Mouse (Mus musculus) heart, adult 18-20 months (tissue): Measurements from ENCODE around the gene Ino80d. TPM values are rescaled to one million over a fixed set of nuclear protein-coding genes. Genes with fewer than 3 reads are reported as not detected.

Source experiments
- DNase-seq, 2 experiments: peaks; one replicate each; pipeline ENCODE4 v3.0.0; 2021 to 2022; ENCODE audit warnings: mixed read lengths in 1 of 2
- total RNA-seq, 2 experiments: library from RNA; stranded (reverse); gene quantifications; 2 replicates each; pipeline ENCODE4 v1.2.3; 2021

Ino80d gene
- total RNA-seq, 2 experiments from 2014 or later: 16.4 to 17.6 TPM

DNA sequence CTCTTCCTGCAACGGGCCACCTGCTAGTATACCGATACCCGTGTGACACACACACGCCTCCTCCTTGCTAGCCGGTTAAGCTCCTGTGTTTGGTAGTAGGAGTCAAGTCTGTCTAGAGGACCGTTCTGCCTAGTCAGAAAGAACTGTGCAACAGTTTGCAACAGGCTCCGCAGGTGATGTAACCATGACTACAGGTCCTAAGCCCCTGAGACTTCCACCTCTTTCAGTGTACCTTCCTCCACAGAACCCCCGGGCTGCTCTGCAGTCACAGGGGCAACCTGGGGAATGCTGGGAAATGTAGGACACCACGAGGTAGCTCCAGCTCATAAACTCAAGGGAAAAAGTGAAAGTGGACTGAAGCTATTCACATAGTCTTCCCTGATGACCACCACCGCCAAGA lies 123.4 kb downstream of the Ino80d start:
- DNase-seq: no peak

- no peak for DNase-seq
Observed at GRCm38 (mm10) chr1:62987561-62987960, 126.9 kb downstream of the Ino80d start.

GRCm38 (mm10) chr1:62986267-62986666 lies 128.2 kb downstream of the Ino80d start:
- DNase-seq: peak; percentile 7 to 75

DNA sequence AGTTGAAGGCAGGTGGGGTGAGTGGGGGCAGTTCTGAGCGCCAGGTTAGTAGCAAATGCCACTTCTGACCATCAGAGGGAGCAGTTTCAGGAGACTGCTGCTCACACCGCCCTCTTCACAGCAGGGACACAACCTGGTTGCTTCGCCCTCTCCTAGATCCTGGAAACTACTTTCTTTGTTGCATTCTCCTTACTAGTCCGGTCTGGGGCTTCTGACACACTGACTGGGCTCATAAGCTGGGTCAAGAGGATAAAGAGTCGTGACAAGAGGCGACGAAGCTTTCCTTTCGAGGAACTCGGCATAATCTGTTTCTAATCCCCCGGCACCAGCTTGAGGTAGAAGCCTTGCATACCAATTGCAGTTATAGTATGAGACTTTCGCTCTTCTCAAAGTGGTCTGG lies 129.9 kb downstream of the Ino80d start:
- DNase-seq: peak; percentile 29 to 76

DNA sequence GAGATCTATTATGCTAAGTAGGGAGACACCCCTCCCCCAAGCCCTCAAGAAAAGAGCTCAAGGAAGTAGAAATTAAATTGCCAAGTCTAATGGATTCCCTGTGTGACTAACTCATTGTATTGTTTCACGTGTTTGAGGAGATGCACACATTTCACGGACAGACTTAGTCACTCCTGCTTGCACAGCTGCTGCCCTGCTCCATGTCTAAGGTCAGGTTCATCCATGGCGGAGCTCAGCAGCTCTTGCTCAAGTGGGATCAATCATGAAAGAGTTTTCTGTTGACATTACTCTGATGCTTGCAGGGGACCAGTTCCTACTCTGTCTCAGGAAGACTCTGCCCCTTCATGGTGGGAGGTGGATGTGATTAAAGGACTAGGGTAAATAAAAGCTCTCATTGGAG lies 137.7 kb downstream of the Ino80d start:
- no peak for DNase-seq

DNA sequence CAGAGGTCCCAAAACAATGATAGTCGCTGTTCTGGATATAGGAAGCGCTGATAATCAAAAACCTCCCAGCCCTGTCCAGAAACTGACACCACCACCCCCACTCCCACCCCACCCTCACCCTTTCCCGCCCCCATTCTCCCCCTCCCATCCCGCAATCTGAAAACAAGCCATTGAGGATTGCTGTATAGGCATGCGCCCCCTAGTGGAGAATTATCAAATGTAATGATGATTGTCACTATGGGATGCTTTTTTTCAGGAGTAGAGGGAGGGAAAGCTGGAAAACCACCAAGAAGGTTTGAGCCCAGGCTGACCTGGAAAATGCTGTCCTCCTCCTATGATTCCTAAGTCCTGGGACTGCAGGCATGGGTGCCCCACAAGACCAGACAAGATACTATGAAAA lies 147.6 kb downstream of the Ino80d start:
- DNase-seq: peak; percentile 11 to 63

DNA sequence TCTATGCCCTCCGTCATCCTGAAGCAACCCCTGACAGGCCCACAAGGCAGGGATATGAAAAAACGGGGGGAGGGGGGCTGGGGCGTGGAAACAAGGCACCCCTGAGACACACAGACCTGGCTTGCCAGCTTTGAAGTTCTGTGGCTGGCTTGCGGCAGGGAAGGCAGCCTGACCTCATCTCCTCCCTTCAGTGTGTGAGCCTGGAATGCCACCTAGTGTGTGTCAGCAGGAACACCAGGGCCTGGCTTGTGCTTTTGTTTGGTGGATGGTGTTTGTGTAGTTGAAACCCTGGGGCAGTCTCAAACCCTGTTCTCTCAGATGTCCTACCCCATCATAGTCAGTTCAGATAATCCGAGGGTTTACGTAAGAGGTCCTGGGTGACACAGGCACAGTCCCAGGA lies 150.2 kb downstream of the Ino80d start:
- peak; percentile 41 to 54 for DNase-seq

DNA sequence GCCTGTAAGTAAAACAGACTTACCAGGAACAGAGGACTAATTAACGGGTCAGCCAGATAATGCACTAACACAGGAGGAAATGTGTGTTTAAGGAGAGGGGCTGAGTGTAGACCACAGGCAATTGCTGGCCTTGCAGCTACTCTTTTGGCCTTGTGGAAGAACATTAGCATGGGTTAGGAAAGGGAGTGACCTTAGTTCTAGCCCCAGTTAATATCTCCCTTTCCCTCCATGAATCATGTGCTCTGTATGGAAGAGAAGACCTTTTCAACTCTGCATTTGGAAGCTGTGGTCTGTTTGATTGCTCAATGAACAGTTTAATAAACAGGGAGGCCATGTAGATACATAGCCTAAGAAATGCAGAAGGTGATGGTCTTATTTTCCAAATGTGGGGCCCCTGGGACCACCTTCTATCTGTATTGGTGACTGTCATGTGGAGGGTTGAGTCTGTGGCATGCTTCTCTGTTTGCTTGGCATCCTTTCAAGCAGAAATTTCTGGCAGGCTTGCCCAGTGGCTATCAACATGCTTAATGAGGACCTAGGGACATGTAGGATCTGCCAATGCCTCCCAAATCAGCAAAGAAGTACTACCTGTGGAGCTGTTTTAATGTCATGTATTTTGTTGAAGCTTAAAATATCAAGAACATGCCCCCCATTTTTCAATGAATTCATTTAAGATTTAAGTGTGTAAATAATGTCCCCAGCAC lies 157.4 kb downstream of the Ino80d start:
- DNase-seq: peak in 1 of 2 experiments; percentile 3

- no peak for DNase-seq
Observed at GRCm38 (mm10) chr1:62956526-62956925, 157.9 kb downstream of the Ino80d start.

DNA sequence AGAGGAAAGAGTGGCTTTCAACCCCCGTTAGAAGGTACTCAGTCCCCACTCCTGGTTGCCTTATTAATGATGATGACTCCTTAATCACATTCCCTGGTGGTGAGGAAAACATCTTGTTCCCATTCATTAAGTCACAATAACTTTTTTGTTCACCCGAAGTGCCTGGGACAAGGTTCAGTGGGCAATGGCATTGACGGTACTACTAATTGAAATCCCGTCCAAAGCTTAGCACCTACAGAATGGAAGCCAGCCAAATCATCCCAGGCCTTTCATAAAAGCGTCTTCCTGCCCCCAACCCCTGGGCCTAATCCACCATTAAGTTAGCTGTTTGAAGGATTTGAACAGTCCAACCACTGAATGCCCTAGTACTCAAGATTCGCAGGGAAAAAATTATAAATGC lies 159.1 kb downstream of the Ino80d start:
- DNase-seq: no peak

DNA sequence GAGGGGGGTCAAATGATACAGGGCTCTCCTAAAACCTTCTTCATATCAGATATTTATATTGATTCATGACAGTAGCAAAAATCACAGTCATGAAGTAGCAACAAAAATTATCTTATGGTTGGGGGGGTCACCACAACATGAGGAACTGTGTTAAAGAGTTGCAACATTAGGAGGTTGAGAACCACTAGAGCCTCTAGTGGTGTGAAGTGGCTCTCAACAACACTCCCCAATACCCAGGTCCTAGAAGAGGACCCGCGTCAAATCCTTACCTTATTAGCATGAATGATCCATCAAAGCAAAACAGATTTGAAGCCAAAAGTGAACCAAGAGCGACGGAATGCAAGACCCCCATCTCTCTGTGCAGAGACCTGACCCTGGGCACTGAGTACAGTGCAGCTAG lies 161.4 kb downstream of the Ino80d start:
- no peak for DNase-seq

DNA sequence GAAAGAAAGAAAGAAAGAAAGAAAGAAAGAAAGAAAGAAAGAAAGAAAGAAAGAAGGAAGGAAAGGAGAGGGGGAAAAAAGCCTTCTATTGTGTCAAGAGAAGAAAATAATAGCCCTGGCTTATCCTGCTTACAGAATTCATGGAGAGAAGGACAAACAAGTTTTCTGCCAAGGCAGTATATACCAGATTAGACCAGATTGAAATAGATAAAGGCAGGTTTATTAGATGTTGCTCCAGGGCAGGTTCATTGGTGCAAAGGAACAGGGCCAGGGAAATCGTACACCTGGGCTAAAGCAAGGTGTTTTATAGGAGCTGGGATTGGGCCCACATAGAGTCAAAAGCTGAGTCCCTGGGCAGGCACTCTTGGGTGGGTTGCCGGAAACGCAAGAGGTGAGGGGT lies 162.1 kb downstream of the Ino80d start:
- no peak for DNase-seq

GRCm38 (mm10) chr1:62951067-62951809 lies 163.2 kb downstream of the Ino80d start:
- peak; percentile 65 for DNase-seq

DNA sequence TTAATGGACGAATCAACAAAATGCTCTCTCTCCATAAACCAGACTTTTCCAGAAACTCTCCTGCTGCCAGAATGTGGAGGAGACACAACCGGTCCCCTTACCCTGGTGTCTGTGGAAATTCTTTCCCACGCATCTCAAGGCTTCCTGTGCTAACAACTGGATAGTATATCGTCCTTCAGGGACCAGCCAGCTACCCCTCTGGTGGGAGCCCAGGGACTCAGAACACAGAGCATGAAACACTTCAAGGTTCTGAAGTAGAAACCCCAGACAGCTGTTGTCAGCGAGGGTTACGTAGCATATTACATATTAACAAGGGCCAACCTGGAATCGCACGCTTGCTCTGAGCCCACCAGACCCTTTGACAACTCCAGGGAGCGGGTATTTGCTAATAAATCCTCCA lies 163.9 kb downstream of the Ino80d start:
- no peak for DNase-seq

DNA sequence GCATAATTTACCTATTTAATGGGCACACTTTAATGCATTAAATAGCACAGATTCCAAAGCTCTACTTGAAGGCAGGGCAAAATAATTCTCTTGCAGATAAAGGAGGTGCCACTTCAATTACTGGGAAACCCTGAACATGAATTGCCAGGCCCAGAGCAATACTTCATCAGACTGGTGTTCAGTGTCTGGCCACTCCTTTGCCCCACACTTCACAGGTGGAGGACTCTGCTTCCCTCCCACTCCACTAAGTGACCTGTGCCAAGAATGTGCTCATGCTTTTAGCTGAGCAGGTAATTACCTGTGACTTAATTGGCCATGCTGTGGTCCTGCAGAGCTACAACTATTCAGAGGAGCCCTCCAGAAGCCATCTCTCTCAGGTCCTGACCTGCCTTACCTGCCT lies 166.7 kb downstream of the Ino80d start:
- no peak for DNase-seq

DNA sequence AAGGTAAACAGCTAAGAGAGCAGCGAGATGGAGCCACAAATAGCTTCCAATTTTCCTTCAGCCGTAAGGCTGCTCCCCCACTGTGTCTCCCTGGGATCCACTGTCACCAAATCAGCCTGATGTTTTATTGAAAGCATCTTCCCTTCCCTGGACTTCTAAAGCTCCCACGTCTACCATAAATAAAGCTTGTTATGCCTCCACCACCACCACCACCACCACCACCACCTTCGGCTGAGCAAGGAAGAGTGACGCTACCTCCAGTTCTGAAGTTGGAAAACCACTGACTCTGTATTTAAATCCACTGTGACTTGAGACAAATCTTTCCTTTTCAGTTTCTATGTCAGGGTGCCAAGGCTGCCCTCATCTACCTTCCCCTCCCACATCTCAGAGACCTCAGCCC lies 167.5 kb downstream of the Ino80d start:
- no peak for DNase-seq

DNA sequence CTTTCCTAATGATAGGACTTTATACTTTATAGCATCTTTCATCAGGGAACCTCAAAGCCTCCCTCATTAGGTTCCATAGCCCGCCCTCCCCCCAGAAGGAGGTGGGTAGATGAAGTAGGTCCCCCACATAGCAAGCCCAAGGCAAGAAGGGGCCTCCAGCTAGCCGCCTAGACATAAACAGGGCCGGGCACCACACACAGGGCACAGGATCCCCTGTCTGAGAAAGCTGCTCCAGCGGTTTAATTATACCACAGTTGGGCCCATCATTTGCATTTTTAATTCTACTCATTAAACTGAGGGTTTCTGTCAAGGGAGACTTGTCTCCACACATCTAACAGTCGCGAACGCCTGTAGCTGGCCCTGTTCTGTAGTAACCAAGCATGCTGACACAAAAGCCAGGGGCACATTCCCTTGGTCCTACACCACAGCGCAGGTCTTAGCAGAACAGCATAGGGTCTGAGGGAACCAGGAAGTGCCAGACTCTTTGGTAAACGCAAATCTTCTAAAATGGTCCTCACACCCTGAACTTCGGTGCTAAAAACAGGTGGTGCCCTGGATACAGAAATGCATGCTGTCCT lies 179.6 kb downstream of the Ino80d start:
- no peak for DNase-seq

GRCm38 (mm10) chr1:62934100-62934513 lies 180.4 kb downstream of the Ino80d start:
- no peak for DNase-seq

DNA sequence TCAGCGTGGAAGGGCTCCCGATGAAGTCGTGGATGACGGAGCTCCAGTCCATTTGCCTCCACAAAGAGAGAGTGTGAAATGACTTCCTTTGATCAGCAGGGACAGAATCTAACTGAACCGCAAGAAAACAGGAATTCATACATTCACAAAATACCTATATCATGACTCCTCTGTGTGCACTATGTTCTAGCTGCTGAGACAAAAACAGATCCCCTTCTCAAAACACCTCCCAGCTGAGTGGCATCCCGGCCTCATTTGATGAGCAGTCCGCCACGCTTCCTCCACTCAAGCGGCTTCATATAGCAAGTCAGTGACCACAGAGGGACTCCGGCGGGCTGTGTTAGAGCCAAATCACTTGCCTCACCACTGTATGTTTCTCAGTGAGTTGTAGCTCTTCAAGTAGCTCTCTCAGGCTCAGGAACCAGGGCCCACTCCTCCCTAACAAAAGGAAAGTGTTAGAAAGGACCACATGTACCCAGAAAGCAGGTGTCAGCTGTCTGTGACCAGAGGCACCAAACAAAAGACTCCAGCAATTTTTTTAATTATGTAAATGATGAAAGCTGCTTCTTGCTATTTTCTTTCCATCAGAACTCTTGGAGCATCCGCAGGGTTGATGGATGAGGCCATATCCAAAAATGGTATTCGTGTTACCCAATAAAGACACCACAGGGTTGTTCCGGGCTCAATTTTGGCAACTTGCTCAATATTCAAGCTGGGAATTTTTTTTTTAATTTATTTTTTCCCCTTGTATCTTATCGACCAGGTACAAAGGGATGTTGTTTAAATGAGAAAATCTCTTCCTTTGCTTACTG lies 181.0 kb downstream of the Ino80d start:
- DNase-seq: no peak

- DNase-seq: peak; percentile 53 to 83
Observed at GRCm38 (mm10) chr1:62929477-62929876, 185.0 kb downstream of the Ino80d start.

- DNase-seq: no peak
Observed at GRCm38 (mm10) chr1:62919219-62919618, 195.2 kb downstream of the Ino80d start.

DNA sequence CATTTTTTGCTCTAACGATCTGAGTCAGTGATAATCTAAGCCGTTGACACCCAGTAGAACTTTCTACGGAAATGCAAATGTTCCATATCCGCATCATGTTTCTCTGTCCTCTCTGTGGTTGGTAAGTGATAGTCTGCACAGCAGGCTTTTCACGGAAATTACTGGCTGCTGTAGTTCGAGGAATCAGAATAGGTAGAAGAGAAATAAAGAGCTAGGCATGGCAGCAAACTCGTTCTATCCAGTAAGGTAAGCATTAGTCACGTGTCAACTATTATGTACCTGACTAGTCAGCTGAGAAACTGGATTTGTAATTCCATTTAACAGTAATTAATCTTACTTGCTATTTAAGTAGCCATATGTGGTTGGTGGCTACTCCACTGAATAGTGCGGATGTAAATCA lies 197.9 kb downstream of the Ino80d start:
- DNase-seq: no peak

DNA sequence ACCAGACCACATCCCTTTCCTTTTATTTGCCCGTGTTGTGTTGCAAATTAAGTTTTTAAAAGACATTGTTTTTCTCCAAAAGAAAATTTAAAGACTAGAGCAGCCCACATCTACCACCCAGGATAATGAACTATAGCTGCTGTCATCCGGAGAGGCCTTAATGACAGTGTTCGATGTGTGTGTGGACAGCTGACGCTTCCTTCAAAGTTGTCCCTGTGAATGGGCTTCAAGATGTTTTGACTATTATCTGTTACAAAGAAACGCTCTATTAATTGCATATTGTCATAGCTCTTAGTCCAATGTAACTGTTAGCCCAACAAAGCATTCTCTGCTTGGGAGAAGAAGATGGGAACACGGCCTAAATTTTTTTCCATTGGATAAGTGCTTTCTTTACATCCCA lies 200.0 kb downstream of the Ino80d start:
- DNase-seq: no peak
